Mouse (Mus musculus): ENCODE data around the gene Fam234b.

DNA sequence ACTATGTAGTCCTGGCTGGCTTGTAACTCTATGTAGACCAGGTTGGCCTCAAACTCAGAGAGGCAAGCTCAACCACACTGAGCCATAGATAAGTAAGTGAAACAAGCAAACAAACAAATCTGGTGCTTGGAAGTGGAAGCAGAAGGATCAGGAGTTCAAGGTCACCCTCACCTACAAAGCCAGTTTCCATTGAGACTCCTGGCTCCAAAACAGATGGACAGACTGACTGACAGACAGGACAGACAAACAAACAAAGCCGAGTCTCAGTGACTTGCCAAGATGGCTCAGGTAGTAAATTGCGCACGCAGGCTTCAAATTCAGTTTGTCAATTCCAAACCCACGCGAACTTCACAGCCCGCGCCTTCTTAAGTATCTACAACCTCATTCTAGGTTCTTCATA is 331 bp upstream of the Fam234b start:
- no peak for TF ChIP-seq CTCF (IDR thresholded peaks at IDR 0.05; ENCODE audit: extremely low read depth, insufficient read length, insufficient replicate concordance, low read depth, low read length)
- TF ChIP-seq POLR2A (IDR thresholded peaks at IDR 0.05; ENCODE audit: low read depth, low read length), result no peak

Data from small intestine, adult 2 months (tissue).